Comparison of ENCODE assay signal across 19 mouse cellular contexts in genomic region chr15:78014046-78014445, GRCm38 (mm10). TPM values are rescaled to one million over a fixed set of nuclear protein-coding genes. Genes with fewer than 3 reads are reported as not detected.
DNase-seq lines count a peak whose midpoint lies in the region; ATAC-seq and TF ChIP-seq lines count a peak whose summit lies in the region.
"Had no signal": no experiment of that assay in that cellular context is flagged by ENCODE, and none has a peak within 500 bp of the region (broad histone marks: within the 10 kb centered on the region; RNA-seq: fewer than 3 reads in every experiment).

No protein-coding gene starts in this region.

- peaks cover 25% of the 10 kb centered on the region for H3K4me1 ChIP-seq in cerebellum, adult 2 months (ENCODE audit: control insufficient read depth, insufficient read depth, low read length)
- no peaks in the 10 kb centered on the region for H3K4me1 ChIP-seq in forebrain, embryonic 15.5 days
- H3K4me1 ChIP-seq: embryonic facial prominence, embryonic 15.5 days; heart, embryonic 13.5 days; hindbrain, embryonic 15.5 days had no signal

- H3K9ac ChIP-seq in forebrain, embryonic 15.5 days (replicated peaks) = no peak overlapping the region
- H3K9ac ChIP-seq: embryonic facial prominence, embryonic 15.5 days; forebrain, postnatal 0 days; heart, embryonic 13.5 days; hindbrain, embryonic 15.5 days had no signal

- no peaks in the 10 kb centered on the region for H3K36me3 ChIP-seq in forebrain, embryonic 15.5 days
- H3K36me3 ChIP-seq: embryonic facial prominence, embryonic 15.5 days; heart, embryonic 13.5 days; hindbrain, embryonic 15.5 days had no signal

- DNase-seq in brain, adult 2 months (ENCODE audit: low read depth, low spot score) = peak; percentile 72
- DNase-seq in cerebellum, adult 2 months = peak; percentile 54 to 72
- DNase-seq in cerebellum, postnatal 10 days = peak; percentile 63 to 71
- DNase-seq in layer of hippocampus, adult 11-12 months (ENCODE audit: low spot score) = no peak
- DNase-seq: adrenal gland, postnatal 14 days; embryo, embryonic 11 days; forebrain, postnatal 0 days; gastrocnemius, postnatal 25 days; heart, postnatal 36 days; kidney, adult 2 months had no signal

- ATAC-seq in erythroid progenitor cell, adult 5-6 weeks (replicated peaks; ENCODE audit: low FRiP score, poor library complexity, severe bottlenecking) = peak; percentile 30; the same call in 1 of the 2 replicates
- no peak for ATAC-seq in forebrain, embryonic 15.5 days (replicated peaks)
- ATAC-seq: activated CD4-positive, CD25-positive, alpha-beta regulatory T cell, adult 4 months; forebrain, postnatal 0 days; intestine, embryonic 16.5 days; Patski had no signal

- H3K9me3 ChIP-seq in forebrain, embryonic 15.5 days = no peaks in the 10 kb centered on the region
- H3K9me3 ChIP-seq: embryonic facial prominence, embryonic 15.5 days; heart, embryonic 13.5 days; hindbrain, embryonic 15.5 days had no signal

- H3K4me2 ChIP-seq in forebrain, embryonic 15.5 days (replicated peaks) = no peak overlapping the region
- H3K4me2 ChIP-seq: embryonic facial prominence, embryonic 15.5 days; heart, embryonic 13.5 days; hindbrain, embryonic 15.5 days had no signal

- no peak for TF ChIP-seq POLR2A in cerebellum, adult 2 months (IDR thresholded peaks at IDR 0.05; ENCODE audit: borderline replicate concordance, insufficient read depth, low read length)

- H3K27ac ChIP-seq in cerebellum, adult 2 months (ENCODE audit: insufficient read depth, low read length) = no peak overlapping the region
- H3K27ac ChIP-seq in forebrain, embryonic 15.5 days (replicated peaks) = no peak overlapping the region
- H3K27ac ChIP-seq: embryonic facial prominence, embryonic 15.5 days; heart, embryonic 13.5 days; hindbrain, embryonic 15.5 days had no signal

- H3K27me3 ChIP-seq in cerebellum, adult 2 months (ENCODE audit: control insufficient read depth, insufficient read depth, low read length) = no peaks in the 10 kb centered on the region
- no peaks in the 10 kb centered on the region for H3K27me3 ChIP-seq in forebrain, embryonic 15.5 days
- H3K27me3 ChIP-seq: embryonic facial prominence, embryonic 15.5 days; heart, embryonic 13.5 days; hindbrain, embryonic 15.5 days had no signal

- TF ChIP-seq CTCF in cerebellum, adult 2 months (IDR thresholded peaks at IDR 0.05; ENCODE audit: borderline replicate concordance, insufficient read depth, low read depth, low read length) = no peak

- H3K4me3 ChIP-seq in cerebellum, adult 2 months (replicated peaks; ENCODE audit: insufficient read depth, low read depth, low read length) = no peak overlapping the region
- no peak overlapping the region for H3K4me3 ChIP-seq in forebrain, embryonic 15.5 days
- H3K4me3 ChIP-seq: embryonic facial prominence, embryonic 15.5 days; erythroblast, embryonic 14.5 days; heart, embryonic 13.5 days; hindbrain, embryonic 15.5 days had no signal

- WGBS in cerebellum, adult 2 months = 38% methylated on average over 1 of the region's 1 CpGs
- WGBS in forebrain, embryonic 15.5 days = 91% methylated on average over 1 of the region's 1 CpGs

RNA-seq across cellular contexts. Expression of gene Eif3d, which starts 43.4 kb away (rescaled TPM):
- polyA plus RNA-seq in cerebellum, adult 2 months (2012; rRNA removed) = 119 and 126 TPM in 2 replicates
- total RNA-seq in erythroid progenitor cell, adult 5-6 weeks (2015; ENCODE audit: low replicate concordance) = 85.1 and 85.8 TPM in 2 replicates
- total RNA-seq in erythroid progenitor cell, adult 5-6 weeks (2017; ENCODE audit: low replicate concordance) = 66.9 and 68.2 TPM in 2 replicates
- polyA plus RNA-seq in forebrain, embryonic 15.5 days (2015; fragmentation: Nextera tagmentation; extraction: Ambion mirVana) = 186 and 199 TPM in 2 replicates

RNA-seq across cellular contexts. Expression of gene Foxred2, which starts 57.5 kb away (rescaled TPM):
- polyA plus RNA-seq in cerebellum, adult 2 months (2012; rRNA removed) = 30.0 and 33.4 TPM in 2 replicates
- total RNA-seq in erythroid progenitor cell, adult 5-6 weeks (2015; ENCODE audit: low replicate concordance) = 3.4 and 4.3 TPM in 2 replicates
- 1.2 and 1.4 TPM in 2 replicates for total RNA-seq in erythroid progenitor cell, adult 5-6 weeks (2017; ENCODE audit: low replicate concordance)
- 13.8 and 14.5 TPM in 2 replicates for polyA plus RNA-seq in forebrain, embryonic 15.5 days (2015; fragmentation: Nextera tagmentation; extraction: Ambion mirVana)
